Mouse (Mus musculus): ENCODE results near the gene Wap. TPM values are rescaled to one million over a fixed set of nuclear protein-coding genes. Genes with fewer than 3 reads are reported as not detected.

Wap gene
- polyA plus RNA-seq (2012; rRNA removed), result not detected in 2 replicates

GRCm38 (mm10) chr11:6638537-6638936 lies at the start of gene Wap:
TSS of gene Wap (minus strand) at chr11:6638637.
- H3K4me1 ChIP-seq (ENCODE audit: control insufficient read depth, insufficient read depth, low read length), result no peaks in the 10 kb centered on the region
- no peak for DNase-seq
- H3K4me3 ChIP-seq (replicated peaks; ENCODE audit: extremely low read depth, low read depth, low read length), result no peak within 1 kb of the TSS
- TF ChIP-seq POLR2A (IDR thresholded peaks at IDR 0.05; ENCODE audit: borderline replicate concordance, extremely low read depth, low read depth, low read length) (no peak), CTCF (IDR thresholded peaks at IDR 0.05; ENCODE audit: insufficient read depth, low read length) (no peak)
- WGBS, result 89% methylated on average over 4 of the region's 4 CpGs

GRCm38 (mm10) chr11:6684741-6685140 lies 46.3 kb upstream of the Wap start:
- 74% methylated on average over 3 of the region's 3 CpGs for WGBS
- DNase-seq, result no peak
- TF ChIP-seq CTCF (IDR thresholded peaks at IDR 0.05; ENCODE audit: insufficient read depth, low read length) (no peak), POLR2A (IDR thresholded peaks at IDR 0.05; ENCODE audit: borderline replicate concordance, extremely low read depth, low read depth, low read length) (no peak)

GRCm38 (mm10) chr11:6680397-6680818 lies 42.0 kb upstream of the Wap start:
- WGBS, result 4% methylated on average over 10 of the region's 10 CpGs
- H3K4me3 ChIP-seq (replicated peaks; ENCODE audit: extremely low read depth, low read depth, low read length), result no peak overlapping the region
- peaks cover 7% of the 10 kb centered on the region; the same call in 1 of the 2 replicates for H3K4me1 ChIP-seq (ENCODE audit: control insufficient read depth, insufficient read depth, low read length)
- TF ChIP-seq CTCF (IDR thresholded peaks at IDR 0.05; ENCODE audit: insufficient read depth, low read length), result no peak
- TF ChIP-seq POLR2A (IDR thresholded peaks at IDR 0.05; ENCODE audit: borderline replicate concordance, extremely low read depth, low read depth, low read length), result peak; percentile 38; the same call in 1 of the 2 replicates
- DNase-seq, result peak; percentile 21

More at GRCm38 (mm10) chr11:6684741-6685140, 46.3 kb upstream of the Wap start:
- Histone ChIP-seq H3K4me1 (ENCODE audit: control insufficient read depth, insufficient read depth, low read length) (peaks cover 3% of the 10 kb centered on the region; the same call in 1 of the 2 replicates), H3K4me3 (replicated peaks; ENCODE audit: extremely low read depth, low read depth, low read length) (no peak overlapping the region)

- Histone ChIP-seq H3K4me3 (replicated peaks; ENCODE audit: extremely low read depth, low read depth, low read length) (peak overlapping the region; percentile 51), H3K4me1 (ENCODE audit: control insufficient read depth, insufficient read depth, low read length) (peaks cover 8% of the 10 kb centered on the region; the same call in 1 of the 2 replicates)
- DNase-seq, result no peak
- TF ChIP-seq POLR2A (IDR thresholded peaks at IDR 0.05; ENCODE audit: borderline replicate concordance, extremely low read depth, low read depth, low read length), result no peak
- no peak for TF ChIP-seq CTCF (IDR thresholded peaks at IDR 0.05; ENCODE audit: insufficient read depth, low read length)
- WGBS, result 33% methylated on average over 17 of the region's 17 CpGs
Measured at GRCm38 (mm10) chr11:6679694-6680396, 41.4 kb upstream of the Wap start.

GRCm38 (mm10) chr11:6677530-6677929 lies 39.1 kb upstream of the Wap start:
- TF ChIP-seq POLR2A (IDR thresholded peaks at IDR 0.05; ENCODE audit: borderline replicate concordance, extremely low read depth, low read depth, low read length) (no peak), CTCF (IDR thresholded peaks at IDR 0.05; ENCODE audit: insufficient read depth, low read length) (peak; percentile 51)
- 31% methylated on average over 7 of the region's 7 CpGs for WGBS
- H3K4me1 ChIP-seq (ENCODE audit: control insufficient read depth, insufficient read depth, low read length), result peaks cover 11% of the 10 kb centered on the region; the same call in 1 of the 2 replicates

GRCm38 (mm10) chr11:6676641-6677040 lies 38.2 kb upstream of the Wap start:
- WGBS, result 87% methylated on average over 9 of the region's 9 CpGs
- no peak overlapping the region for H3K4me3 ChIP-seq (replicated peaks; ENCODE audit: extremely low read depth, low read depth, low read length)
- H3K4me1 ChIP-seq (ENCODE audit: control insufficient read depth, insufficient read depth, low read length), result peaks cover 11% of the 10 kb centered on the region; the same call in 1 of the 2 replicates
- TF ChIP-seq CTCF (IDR thresholded peaks at IDR 0.05; ENCODE audit: insufficient read depth, low read length) (no peak), POLR2A (IDR thresholded peaks at IDR 0.05; ENCODE audit: borderline replicate concordance, extremely low read depth, low read depth, low read length) (no peak)
- no peak for DNase-seq

More at GRCm38 (mm10) chr11:6677530-6677929, 39.1 kb upstream of the Wap start:
- no peak overlapping the region for H3K4me3 ChIP-seq (replicated peaks; ENCODE audit: extremely low read depth, low read depth, low read length)
- no peak for DNase-seq

- TF ChIP-seq POLR2A (IDR thresholded peaks at IDR 0.05; ENCODE audit: borderline replicate concordance, extremely low read depth, low read depth, low read length) (no peak), CTCF (IDR thresholded peaks at IDR 0.05; ENCODE audit: insufficient read depth, low read length) (no peak)
- 40% methylated on average over 7 of the region's 7 CpGs for WGBS
- Histone ChIP-seq H3K4me1 (ENCODE audit: control insufficient read depth, insufficient read depth, low read length) (peaks cover 9% of the 10 kb centered on the region; the same call in 1 of the 2 replicates), H3K4me3 (replicated peaks; ENCODE audit: extremely low read depth, low read depth, low read length) (no peak overlapping the region)
- DNase-seq, result no peak
Measured at GRCm38 (mm10) chr11:6675402-6675801, 37.0 kb upstream of the Wap start.

GRCm38 (mm10) chr11:6674701-6675100 lies 36.3 kb upstream of the Wap start:
- DNase-seq, result no peak
- Histone ChIP-seq H3K4me3 (replicated peaks; ENCODE audit: extremely low read depth, low read depth, low read length) (no peak overlapping the region), H3K4me1 (ENCODE audit: control insufficient read depth, insufficient read depth, low read length) (peaks cover 8% of the 10 kb centered on the region; the same call in 1 of the 2 replicates)
- 88% methylated on average over 9 of the region's 9 CpGs for WGBS
- no peak for TF ChIP-seq POLR2A (IDR thresholded peaks at IDR 0.05; ENCODE audit: borderline replicate concordance, extremely low read depth, low read depth, low read length)
- no peak for TF ChIP-seq CTCF (IDR thresholded peaks at IDR 0.05; ENCODE audit: insufficient read depth, low read length)

GRCm38 (mm10) chr11:6670826-6671225 lies 32.4 kb upstream of the Wap start:
- whole genome bisulfite sequencing, result 82% methylated on average over 4 of the region's 4 CpGs

More at GRCm38 (mm10) chr11:6670826-6671225, 32.4 kb upstream of the Wap start:
- no peak for DNase-seq
- Histone ChIP-seq H3K4me1 (ENCODE audit: control insufficient read depth, insufficient read depth, low read length) (peaks cover 6% of the 10 kb centered on the region; the same call in 1 of the 2 replicates), H3K4me3 (replicated peaks; ENCODE audit: extremely low read depth, low read depth, low read length) (no peak overlapping the region)
- TF ChIP-seq POLR2A (IDR thresholded peaks at IDR 0.05; ENCODE audit: borderline replicate concordance, extremely low read depth, low read depth, low read length), result no peak
- no peak for TF ChIP-seq CTCF (IDR thresholded peaks at IDR 0.05; ENCODE audit: insufficient read depth, low read length)
